Mouse (Mus musculus) ES-E14 (cell line): ENCODE measurements at regions not wholly inside any gene's neighbourhood (a gene's known extent, or its start where the extent isn't known, plus 50 kb on each side); places are given as distances from the start of the nearest gene placed in this dataset.

Source experiments
- HCFC1 ChIP-seq: IDR thresholded peaks from 2 replicates; pipeline ENCODE4 v1.6.1; 2012; ENCODE audit warnings: low read length, inconsistent platforms, borderline replicate concordance; ENCODE audit not compliant: insufficient read depth
- ZNF384 ChIP-seq: IDR thresholded peaks from 2 replicates; pipeline ENCODE4 v1.6.1; 2012; ENCODE audit warnings: low read depth, low read length, inconsistent platforms

- no peak for TF ChIP-seq HCFC1
- TF ChIP-seq ZNF384, result no peak
These were observed 167.9 kb upstream of the Cdkn2b start for GRCm38 (mm10) chr4:89478646-89479237.
